Mouse (Mus musculus) kidney, adult 9 months (tissue): ENCODE data around the gene Ctsd.

Experiments
- DNase-seq: peaks from one replicate; pipeline ENCODE4 v3.0.0; 2022

Gene Ctsd

DNA sequence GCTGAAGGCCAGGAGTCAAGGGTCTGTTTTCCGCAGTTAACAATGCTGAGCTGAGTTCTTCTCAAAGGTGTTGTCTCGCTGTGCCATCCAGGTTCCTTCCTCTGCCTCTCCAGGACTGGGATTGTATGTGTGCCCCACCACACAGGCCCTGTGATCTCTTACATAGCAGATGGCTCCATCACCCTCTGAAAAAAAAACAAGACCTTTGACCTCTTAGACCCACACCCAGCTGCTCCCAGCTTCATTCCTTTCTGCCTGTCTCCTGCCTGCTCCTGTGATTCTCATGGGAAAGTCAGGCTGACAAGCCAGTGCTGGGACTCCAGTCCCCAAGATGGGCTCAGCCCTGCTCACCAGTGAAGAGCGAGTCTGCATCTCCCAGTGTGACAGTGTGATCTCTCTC lies 59.3 kb downstream of the Ctsd start:
- DNase-seq, result no peak

DNA sequence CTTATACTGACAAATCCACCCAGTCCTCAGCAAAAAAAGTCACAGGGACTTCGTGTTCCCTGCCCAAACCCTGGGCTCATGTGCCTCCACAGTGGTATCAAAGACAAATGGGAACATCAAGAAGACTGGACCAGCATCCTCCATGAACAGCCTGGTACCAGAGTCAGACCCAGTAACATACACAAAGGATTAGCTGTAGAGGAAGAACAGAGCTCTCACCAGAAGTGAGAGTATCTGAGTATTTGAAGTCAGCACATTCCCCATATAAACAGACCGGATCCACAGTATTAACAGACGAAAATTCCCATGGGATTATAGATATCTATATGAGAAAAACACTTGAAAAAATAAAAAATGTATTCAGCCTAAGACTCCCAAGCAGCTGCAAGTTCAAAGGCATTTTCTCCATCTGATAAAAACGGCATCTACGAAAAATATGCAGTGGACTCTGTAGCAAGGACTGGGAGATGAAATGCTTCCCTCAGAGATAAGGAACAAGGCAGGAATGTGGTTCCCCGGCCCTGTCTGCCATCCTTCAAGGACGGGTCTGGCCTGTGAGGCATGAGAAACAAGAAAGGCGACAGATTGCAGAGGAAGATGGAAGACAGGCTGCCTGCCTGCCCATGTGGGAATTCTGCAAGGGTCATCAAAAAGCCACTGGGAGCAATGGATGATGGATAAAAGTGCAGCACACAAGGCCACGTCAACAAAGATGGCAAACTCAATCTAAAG lies 61.0 kb downstream of the Ctsd start:
- no peak for DNase-seq
